In the genomic region with DNA sequence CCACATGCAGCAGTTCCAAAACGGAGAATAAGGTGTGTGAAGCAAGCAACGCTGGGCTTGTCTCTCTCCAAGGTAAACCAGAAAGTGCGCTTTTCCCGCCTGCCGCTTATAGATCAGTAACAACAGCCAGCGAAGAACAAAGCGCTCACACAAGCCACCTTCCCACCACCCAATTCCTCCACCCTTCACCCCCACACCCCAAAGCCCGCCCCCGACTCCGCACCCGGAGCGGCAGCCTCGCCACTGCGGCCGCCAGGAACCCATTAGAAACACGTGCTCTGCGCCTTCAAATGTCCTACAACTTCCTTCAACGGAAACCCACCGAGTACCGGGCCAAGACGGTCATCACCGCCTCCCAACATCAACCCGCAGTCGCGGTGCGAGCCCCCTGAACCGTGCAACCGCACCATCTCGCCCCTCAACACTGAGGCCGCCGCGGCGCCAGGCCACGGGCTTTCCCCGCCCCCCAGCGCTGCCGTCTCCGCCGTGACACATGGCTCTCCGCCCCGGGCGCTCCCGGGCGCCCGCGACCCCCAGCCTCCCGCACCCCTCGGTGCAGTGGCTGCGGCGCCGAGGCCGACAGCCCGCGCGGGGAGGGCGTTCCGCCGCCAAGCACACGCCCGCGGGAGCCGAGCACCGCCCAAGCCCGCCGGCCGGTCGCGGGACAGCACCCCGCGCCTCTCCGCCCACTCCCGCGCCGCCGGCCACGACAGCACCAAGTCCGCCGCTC, we compare ENCODE assay signal across 8 mouse cellular contexts. TPM values are rescaled to one million over a fixed set of nuclear protein-coding genes. Genes with fewer than 3 reads are reported as not detected.
A peak's percentile ranks its signal among the peaks of the same experiment; 100 is the strongest.
DNase-seq lines count a peak whose midpoint lies in the region; ATAC-seq and TF ChIP-seq lines count a peak whose summit lies in the region.

No protein-coding gene starts in this region.

- no peaks in the 10 kb centered on the region for H3K9me3 ChIP-seq in forebrain, postnatal 0 days (ENCODE audit: low read length)
- no peaks in the 10 kb centered on the region for H3K9me3 ChIP-seq in lung, embryonic 15.5 days

- H3K9ac ChIP-seq in forebrain, postnatal 0 days = peak overlapping the region; percentile 86
- peak overlapping the region; percentile 99 for H3K9ac ChIP-seq in lung, embryonic 15.5 days

- peaks cover 14% of the 10 kb centered on the region for H3K4me1 ChIP-seq in forebrain, postnatal 0 days (ENCODE audit: insufficient read depth)
- peaks cover 16% of the 10 kb centered on the region for H3K4me1 ChIP-seq in lung, embryonic 15.5 days

- peak overlapping the region; percentile 100 for H3K27ac ChIP-seq in forebrain, postnatal 0 days (ENCODE audit: low read depth, low read length)
- peak overlapping the region; percentile 100 for H3K27ac ChIP-seq in lung, embryonic 15.5 days

- ATAC-seq in forebrain, postnatal 0 days = no peak; the same call in 1 of the 2 replicates
- ATAC-seq in hematopoietic stem cell, adult 5-6 weeks (replicated peaks in 1 of 2; ENCODE audit: insufficient read depth in 1 of 2, low FRiP score in 2 of 2, low TSS enrichment in 1 of 2, low read depth in 1 of 2, poor library complexity in 2 of 2, severe bottlenecking in 2 of 2) = peak; percentile 15 to 26; a peak in 3 of 4 replicates
- ATAC-seq in lung, embryonic 15.5 days (ENCODE audit: borderline replicate concordance, extremely low read depth, low FRiP score, low TSS enrichment) = peak; percentile 2; the same call in 1 of the 2 replicates

- DNase-seq in Muller cell, postnatal 12 days (ENCODE audit: inconsistent ontology term) = peak; percentile 67
- DNase-seq in cerebellum, adult 18-20 months = peak; percentile 43 to 65
- peak; percentile 53 for DNase-seq in forebrain, postnatal 0 days
- peak; percentile 15 to 22 for DNase-seq in layer of hippocampus, adult 8-10 months (ENCODE audit: low spot score in 2 of 2)
- DNase-seq in retina, embryonic 14.5 days (ENCODE audit: low spot score) = peak; percentile 42
- peak; percentile 72 for DNase-seq in thymus, postnatal 25 days

- H3K4me2 ChIP-seq in forebrain, postnatal 0 days (ENCODE audit: low read depth) = peak overlapping the region; percentile 69
- peak overlapping the region; percentile 68 for H3K4me2 ChIP-seq in lung, embryonic 15.5 days

- WGBS in forebrain, postnatal 0 days = under 1% methylated on average over 60 of the region's 78 CpGs
- under 1% methylated on average over 69 of the region's 78 CpGs for WGBS in lung, embryonic 15.5 days

- TF ChIP-seq CTCF in forebrain, postnatal 0 days (IDR thresholded peaks at IDR 0.05; ENCODE audit: low read depth) = no peak

- H3K4me3 ChIP-seq in forebrain, postnatal 0 days (ENCODE audit: low read depth, low read length) = peak overlapping the region; percentile 99
- H3K4me3 ChIP-seq in lung, embryonic 15.5 days = peak overlapping the region; percentile 100

- 0 out of 2 replicates have a peak, but pooled peaks cover 6% of the 10 kb centered on the region for H3K36me3 ChIP-seq in forebrain, postnatal 0 days (ENCODE audit: insufficient read depth)
- peaks cover 8% of the 10 kb centered on the region for H3K36me3 ChIP-seq in lung, embryonic 15.5 days

- H3K27me3 ChIP-seq in forebrain, postnatal 0 days (ENCODE audit: insufficient read depth, low read length) = no peaks in the 10 kb centered on the region
- H3K27me3 ChIP-seq in lung, embryonic 15.5 days = no peaks in the 10 kb centered on the region

RNA-seq across cellular contexts. Expression of gene Syncrip, which starts 1.1 kb away (rescaled TPM):
- total RNA-seq in forebrain, postnatal 0 days (2014; rRNA removed) = 138 and 149 TPM in 2 replicates
- 82.5 and 86.4 TPM in 2 replicates for polyA plus RNA-seq in forebrain, postnatal 0 days (2015; fragmentation: Nextera tagmentation; extraction: Ambion mirVana)
- total RNA-seq in hematopoietic stem cell, adult 5-6 weeks (2017) = 232 and 322 TPM in 2 replicates
- total RNA-seq in layer of hippocampus, adult 8-10 months (2022) = 10 to 100 TPM; 61.8 to 67.7 (median 63.0) TPM
- 96.0 and 108 TPM in 2 replicates for polyA plus RNA-seq in lung, embryonic 15.5 days (2015; fragmentation: Nextera tagmentation; extraction: Ambion mirVana)

RNA-seq across cellular contexts. Expression of gene Gm20537, which starts 24.8 kb away (rescaled TPM):
- 0.38 and 2.2 TPM in 2 replicates for total RNA-seq in forebrain, postnatal 0 days (2014; rRNA removed)
- not detected in 2 replicates for polyA plus RNA-seq in forebrain, postnatal 0 days (2015; fragmentation: Nextera tagmentation; extraction: Ambion mirVana)
- not detected in 2 replicates for total RNA-seq in hematopoietic stem cell, adult 5-6 weeks (2017)
- 1 to 10 TPM in 1 of 4 experiments, under 1 TPM in 1, not detected in 2; 0.94 to 2.6 TPM for total RNA-seq in layer of hippocampus, adult 8-10 months (2022)
- 0.62 TPM in 1 of 2 replicates, not detected in the other for polyA plus RNA-seq in lung, embryonic 15.5 days (2015; fragmentation: Nextera tagmentation; extraction: Ambion mirVana)

RNA-seq across cellular contexts. Expression of gene Snx14, which starts 42.5 kb away (rescaled TPM):
- total RNA-seq in forebrain, postnatal 0 days (2014; rRNA removed) = 30.2 and 31.3 TPM in 2 replicates
- 17.8 and 25.3 TPM in 2 replicates for polyA plus RNA-seq in forebrain, postnatal 0 days (2015; fragmentation: Nextera tagmentation; extraction: Ambion mirVana)
- total RNA-seq in hematopoietic stem cell, adult 5-6 weeks (2017) = 27.0 and 35.6 TPM in 2 replicates
- 10 to 100 TPM; 46.5 to 59.8 (median 53.9) TPM for total RNA-seq in layer of hippocampus, adult 8-10 months (2022)
- polyA plus RNA-seq in lung, embryonic 15.5 days (2015; fragmentation: Nextera tagmentation; extraction: Ambion mirVana) = 26.3 and 27.5 TPM in 2 replicates

Comparison
In these comparisons a context has a peak if more than half of its experiments do, and no peak if none do; other contexts are left out.
1. DNase-seq: peak in every context shown above with its lines; median percentile 72 in thymus, postnatal 25 days; 67 in Muller cell, postnatal 12 days; 54 in cerebellum, adult 18-20 months; 53 in forebrain, postnatal 0 days; 42 in retina, embryonic 14.5 days; 18 in layer of hippocampus, adult 8-10 months.